Mouse (Mus musculus): Measurements from ENCODE around the gene Gne. TPM values are rescaled to one million over a fixed set of nuclear protein-coding genes. Genes with fewer than 3 reads are reported as not detected.

The Gne gene
- not detected in 2 replicates for polyA plus RNA-seq (2012; ENCODE audit: insufficient read depth, insufficient read length, low replicate concordance, missing spikeins)

DNA sequence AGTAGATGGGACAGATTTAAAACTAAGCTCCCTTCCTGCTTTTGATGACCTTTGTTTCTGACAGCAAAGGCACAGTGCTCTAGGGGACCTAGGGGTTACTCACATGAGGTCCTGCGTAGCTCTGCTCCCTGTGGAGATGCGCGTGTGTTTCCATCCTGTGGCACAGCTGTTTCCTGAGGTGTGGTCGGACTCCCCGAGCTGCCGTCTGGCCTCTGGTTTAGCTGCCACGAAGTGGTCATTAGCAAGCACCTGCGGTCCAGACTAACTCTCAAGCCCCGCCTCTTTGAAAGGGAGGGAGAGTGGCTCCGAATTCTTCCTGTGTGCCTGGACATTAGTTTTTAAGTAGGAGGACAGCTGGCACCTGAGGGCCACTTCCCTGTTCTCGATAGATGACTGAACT is at the start of gene Gne:
Gene Gne, minus strand, starts transcription at position 233 of the 400 bp plus-strand sequence.
- no peak for TF ChIP-seq CTCF (IDR thresholded peaks at IDR 0.05; ENCODE audit: insufficient read depth, low read depth, low read length)
- no peak for TF ChIP-seq POLR2A (IDR thresholded peaks at IDR 0.05; ENCODE audit: insufficient read depth, low read depth, low read length)
- Histone ChIP-seq H3K27ac (ENCODE audit: insufficient read depth, low read depth, low read length) (no peak within 1 kb of the TSS), H3K4me3 (ENCODE audit: insufficient read depth, low read depth, low read length) (no peak within 1 kb of the TSS), H3K4me1 (ENCODE audit: control insufficient read depth, insufficient read depth, low read length) (peaks cover 3% of the 10 kb centered on the region; the same call in 1 of the 2 replicates)
- 16% methylated on average over 11 of the region's 11 CpGs for WGBS

DNA sequence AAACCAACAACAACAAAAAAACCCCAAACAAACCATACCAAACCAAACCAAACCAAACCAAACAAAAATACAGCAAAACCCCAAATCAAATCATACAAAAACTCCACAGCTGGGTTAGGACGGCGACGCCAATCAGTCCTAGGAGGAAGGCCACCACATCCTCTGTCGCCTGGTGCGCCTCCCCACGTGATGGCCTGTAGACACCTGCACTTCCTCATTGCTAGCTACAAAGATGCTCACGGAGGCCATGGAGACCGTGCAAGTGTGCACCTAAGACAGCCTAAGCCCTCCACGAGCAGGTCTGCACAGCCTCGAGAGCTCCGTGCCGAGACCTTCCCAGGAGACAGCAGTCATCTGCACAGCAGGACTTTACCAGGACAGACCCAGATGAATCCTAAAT is 42.8 kb upstream of the Gne start:
- Histone ChIP-seq H3K4me1 (ENCODE audit: control insufficient read depth, insufficient read depth, low read length) (no peaks in the 10 kb centered on the region), H3K27ac (ENCODE audit: insufficient read depth, low read depth, low read length) (no peak overlapping the region), H3K4me3 (ENCODE audit: insufficient read depth, low read depth, low read length) (no peak overlapping the region)
- TF ChIP-seq POLR2A (IDR thresholded peaks at IDR 0.05; ENCODE audit: insufficient read depth, low read depth, low read length) (no peak), CTCF (IDR thresholded peaks at IDR 0.05; ENCODE audit: insufficient read depth, low read depth, low read length) (no peak)
- WGBS = 95% methylated on average over 12 of the region's 12 CpGs

DNA sequence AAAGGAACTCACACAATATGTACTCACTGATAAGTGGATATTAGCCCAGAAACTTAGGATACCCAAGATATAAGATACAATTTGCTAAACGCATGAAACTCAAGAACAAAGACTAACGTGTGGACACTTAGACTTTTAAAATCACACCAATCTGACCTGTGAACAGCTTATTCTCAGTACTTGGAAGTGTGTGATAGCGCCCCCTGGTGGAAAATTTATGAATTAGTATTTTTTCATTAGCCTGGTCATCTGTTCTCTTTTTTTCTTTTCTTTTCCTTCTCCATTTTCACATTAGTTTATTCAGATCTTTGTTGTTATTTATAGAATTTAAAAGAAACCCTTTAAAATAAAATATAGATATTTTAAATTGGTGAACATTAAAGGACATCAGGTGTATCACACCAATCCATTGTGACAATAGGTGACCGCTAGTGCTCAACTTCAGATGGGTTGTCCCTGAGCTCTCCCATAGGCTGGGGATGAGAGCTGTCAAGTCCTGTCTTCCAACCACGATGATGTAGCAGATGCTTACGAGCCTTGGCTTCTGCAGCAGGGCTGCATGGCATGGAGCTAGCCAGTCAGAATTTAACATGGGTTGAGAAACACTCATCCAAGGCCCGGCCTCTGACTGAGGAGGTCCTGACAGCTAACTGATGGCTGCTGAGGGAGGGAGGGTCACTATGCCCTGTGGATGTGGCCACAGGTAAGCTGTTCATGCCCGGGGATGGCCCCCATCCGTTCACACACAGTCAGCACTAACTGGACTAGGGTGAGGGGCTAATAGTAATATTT is 35.6 kb upstream of the Gne start:
- TF ChIP-seq POLR2A (IDR thresholded peaks at IDR 0.05; ENCODE audit: insufficient read depth, low read depth, low read length) (no peak), CTCF (IDR thresholded peaks at IDR 0.05; ENCODE audit: insufficient read depth, low read depth, low read length) (no peak)
- 51% methylated on average over 9 of the region's 9 CpGs for WGBS
- H3K4me1 ChIP-seq (ENCODE audit: control insufficient read depth, insufficient read depth, low read length) = no peaks in the 10 kb centered on the region

DNA sequence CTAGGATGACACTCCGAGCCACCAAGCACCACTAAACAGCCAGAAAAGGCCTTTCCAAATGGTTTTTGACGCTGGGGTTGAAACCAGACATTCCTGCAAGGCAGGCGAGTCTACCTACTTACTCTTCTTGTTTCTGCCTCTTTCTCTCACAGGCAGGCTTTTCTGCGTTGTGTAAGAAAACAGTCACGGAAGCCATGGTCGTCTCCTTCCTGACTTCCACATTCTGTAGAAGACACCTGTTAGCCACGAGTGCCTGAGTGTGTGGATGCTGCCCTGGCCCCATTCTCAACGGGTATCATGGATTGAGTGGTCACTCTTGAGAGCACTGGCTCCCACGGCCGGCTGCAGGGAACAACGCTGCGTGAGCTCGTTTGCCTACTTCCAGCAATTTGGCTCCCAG is 31.1 kb upstream of the Gne start:
- no peak overlapping the region for H3K4me3 ChIP-seq (ENCODE audit: insufficient read depth, low read depth, low read length)
- H3K4me1 ChIP-seq (ENCODE audit: control insufficient read depth, insufficient read depth, low read length) = peaks cover 6% of the 10 kb centered on the region
- WGBS = 91% methylated on average over 13 of the region's 13 CpGs
- H3K27ac ChIP-seq (ENCODE audit: insufficient read depth, low read depth, low read length) = no peak overlapping the region
- TF ChIP-seq CTCF (IDR thresholded peaks at IDR 0.05; ENCODE audit: insufficient read depth, low read depth, low read length) = no peak
- TF ChIP-seq POLR2A (IDR thresholded peaks at IDR 0.05; ENCODE audit: insufficient read depth, low read depth, low read length) = no peak

More for the DNA sequence above, 35.6 kb upstream of the Gne start:
- Histone ChIP-seq H3K4me3 (ENCODE audit: insufficient read depth, low read depth, low read length) (no peak overlapping the region), H3K27ac (ENCODE audit: insufficient read depth, low read depth, low read length) (no peak overlapping the region)

DNA sequence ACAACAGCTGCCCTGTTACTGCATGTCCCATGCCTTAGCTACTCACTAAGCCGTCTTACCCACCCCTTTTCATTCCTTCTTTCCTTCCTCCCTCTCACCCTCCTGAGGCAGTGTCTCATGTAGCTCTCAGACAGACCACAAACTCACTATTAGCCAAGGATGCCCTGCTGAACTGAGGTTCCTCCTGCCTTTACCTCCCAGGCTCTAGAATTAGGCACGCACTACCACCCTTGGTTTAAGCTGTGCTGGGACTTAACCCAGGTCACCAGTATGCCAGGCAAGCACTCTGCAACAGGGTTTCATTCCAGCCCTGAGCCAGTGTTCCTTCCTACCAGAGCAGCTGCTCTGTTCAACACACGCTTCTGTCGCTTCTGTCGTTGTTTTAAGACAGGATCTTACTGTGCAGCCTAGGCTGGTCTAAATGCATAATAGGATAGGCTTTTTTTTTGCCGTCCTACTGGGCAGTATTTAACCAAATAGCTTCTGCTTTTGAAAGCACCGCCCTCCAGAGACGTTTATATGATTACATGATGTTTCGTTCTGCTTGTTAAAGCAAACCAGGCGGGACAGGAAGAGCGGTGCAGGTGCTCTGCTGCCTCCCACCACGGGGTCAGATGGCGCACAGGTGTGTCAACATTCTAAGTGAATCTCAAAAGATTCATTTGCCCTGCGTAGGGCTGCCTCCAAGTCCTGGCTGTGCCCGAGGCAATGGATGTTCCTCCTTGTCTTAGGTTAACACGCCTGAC is 29.6 kb upstream of the Gne start:
- WGBS = 29% methylated on average over 16 of the region's 16 CpGs
- H3K4me3 ChIP-seq (ENCODE audit: insufficient read depth, low read depth, low read length) = no peak overlapping the region

DNA sequence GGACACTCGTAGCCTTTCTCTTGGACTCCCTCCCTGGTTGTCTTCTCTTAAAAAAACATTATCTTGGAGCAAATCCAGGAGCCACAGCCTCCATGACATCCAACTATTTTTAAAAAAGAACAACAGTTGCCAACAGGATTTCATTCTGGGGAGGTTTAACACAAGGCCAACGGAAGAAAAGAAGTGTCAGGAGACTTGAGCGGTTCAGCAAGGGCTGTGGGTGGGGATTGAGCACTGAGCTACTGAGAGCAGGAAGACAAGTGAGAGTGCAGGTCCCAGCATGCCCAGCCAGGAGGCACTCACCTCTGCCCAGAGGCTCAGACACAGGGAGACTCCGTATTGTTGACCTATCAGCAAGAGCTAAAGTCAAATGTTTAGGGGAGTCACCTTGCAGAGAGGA is 28.8 kb upstream of the Gne start:
- TF ChIP-seq CTCF (IDR thresholded peaks at IDR 0.05; ENCODE audit: insufficient read depth, low read depth, low read length) (no peak), POLR2A (IDR thresholded peaks at IDR 0.05; ENCODE audit: insufficient read depth, low read depth, low read length) (no peak)
- no peak overlapping the region for H3K27ac ChIP-seq (ENCODE audit: insufficient read depth, low read depth, low read length)
- WGBS = 27% methylated on average over 4 of the region's 4 CpGs
- no peak overlapping the region for H3K4me3 ChIP-seq (ENCODE audit: insufficient read depth, low read depth, low read length)
- peaks cover 6% of the 10 kb centered on the region for H3K4me1 ChIP-seq (ENCODE audit: control insufficient read depth, insufficient read depth, low read length)

More for the DNA sequence above, 29.6 kb upstream of the Gne start:
- TF ChIP-seq POLR2A (IDR thresholded peaks at IDR 0.05; ENCODE audit: insufficient read depth, low read depth, low read length) (no peak), CTCF (IDR thresholded peaks at IDR 0.05; ENCODE audit: insufficient read depth, low read depth, low read length) (no peak)
- H3K4me1 ChIP-seq (ENCODE audit: control insufficient read depth, insufficient read depth, low read length) = peaks cover 6% of the 10 kb centered on the region
- no peak overlapping the region for H3K27ac ChIP-seq (ENCODE audit: insufficient read depth, low read depth, low read length)

DNA sequence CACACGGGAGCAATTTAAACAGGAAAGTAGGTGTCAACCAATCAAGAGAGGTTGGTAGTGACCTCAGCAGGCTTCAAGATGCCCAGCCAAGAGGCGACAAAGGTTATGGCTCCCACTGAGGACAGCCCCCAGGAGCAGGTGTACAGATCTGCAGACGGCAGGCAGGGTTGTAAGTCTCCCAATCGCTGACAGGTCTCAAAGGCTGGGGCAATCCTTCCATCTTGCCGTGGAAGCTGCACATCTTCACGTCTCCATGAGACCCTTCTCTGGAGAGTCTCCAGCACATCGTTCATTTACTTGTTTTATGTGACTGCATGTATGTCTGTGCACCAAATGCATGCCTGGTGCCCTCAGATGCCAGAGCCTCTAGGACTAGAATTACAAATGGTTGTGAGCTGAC is 26.8 kb upstream of the Gne start:
- TF ChIP-seq POLR2A (IDR thresholded peaks at IDR 0.05; ENCODE audit: insufficient read depth, low read depth, low read length) (no peak), CTCF (IDR thresholded peaks at IDR 0.05; ENCODE audit: insufficient read depth, low read depth, low read length) (no peak)
- H3K4me3 ChIP-seq (ENCODE audit: insufficient read depth, low read depth, low read length) = no peak overlapping the region
- 87% methylated on average over 7 of the region's 7 CpGs for WGBS

DNA sequence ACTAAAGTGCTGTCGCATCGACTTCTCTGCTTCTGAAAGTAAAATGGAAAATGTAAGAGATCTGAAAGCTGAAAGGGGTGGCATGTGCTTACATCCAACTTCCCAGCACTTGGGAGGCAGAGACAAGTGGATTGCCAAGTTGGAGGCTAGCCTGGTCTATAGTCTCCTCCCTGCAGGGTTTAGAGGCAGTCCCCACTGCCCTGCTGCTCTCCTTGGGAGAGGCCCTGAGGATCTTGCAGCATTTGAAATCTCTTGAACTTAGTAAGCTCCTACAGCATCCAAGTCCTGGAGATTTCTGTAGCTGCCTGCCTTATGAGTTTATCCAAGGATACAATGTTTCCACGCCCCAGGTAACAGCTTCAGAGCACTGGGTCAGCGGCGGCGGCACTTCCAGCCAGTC is 24.3 kb upstream of the Gne start:
- 93% methylated on average over 6 of the region's 6 CpGs for WGBS
- TF ChIP-seq CTCF (IDR thresholded peaks at IDR 0.05; ENCODE audit: insufficient read depth, low read depth, low read length) (no peak), POLR2A (IDR thresholded peaks at IDR 0.05; ENCODE audit: insufficient read depth, low read depth, low read length) (no peak)
- no peak overlapping the region for H3K4me3 ChIP-seq (ENCODE audit: insufficient read depth, low read depth, low read length)
- no peak overlapping the region for H3K27ac ChIP-seq (ENCODE audit: insufficient read depth, low read depth, low read length)
- peaks cover 9% of the 10 kb centered on the region for H3K4me1 ChIP-seq (ENCODE audit: control insufficient read depth, insufficient read depth, low read length)

More for the DNA sequence above, 26.8 kb upstream of the Gne start:
- Histone ChIP-seq H3K27ac (ENCODE audit: insufficient read depth, low read depth, low read length) (no peak overlapping the region), H3K4me1 (ENCODE audit: control insufficient read depth, insufficient read depth, low read length) (peaks cover 13% of the 10 kb centered on the region)

DNA sequence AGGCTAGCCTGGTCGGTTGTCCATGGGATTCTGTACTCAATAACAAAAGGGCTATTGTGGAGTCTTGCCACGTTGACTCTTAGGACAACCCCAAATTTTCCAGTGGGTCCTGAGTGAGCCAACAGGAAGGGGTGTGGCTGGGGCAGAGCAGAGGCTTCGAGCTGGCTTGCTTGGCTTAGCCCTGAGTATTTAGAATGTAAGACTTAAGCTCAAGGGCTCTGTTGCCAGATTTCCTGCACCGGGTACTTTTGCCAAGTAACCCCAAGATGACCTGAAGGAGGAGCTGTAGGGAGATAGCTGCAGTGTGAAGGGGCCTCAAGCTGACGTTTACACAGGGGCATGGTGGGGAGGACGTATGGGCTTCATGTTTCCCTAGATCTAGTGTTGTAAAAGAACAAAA is 23.4 kb upstream of the Gne start:
- Histone ChIP-seq H3K27ac (ENCODE audit: insufficient read depth, low read depth, low read length) (no peak overlapping the region), H3K4me3 (ENCODE audit: insufficient read depth, low read depth, low read length) (no peak overlapping the region), H3K4me1 (ENCODE audit: control insufficient read depth, insufficient read depth, low read length) (peaks cover 7% of the 10 kb centered on the region; the same call in 1 of the 2 replicates)
- TF ChIP-seq POLR2A (IDR thresholded peaks at IDR 0.05; ENCODE audit: insufficient read depth, low read depth, low read length) (no peak), CTCF (IDR thresholded peaks at IDR 0.05; ENCODE audit: insufficient read depth, low read depth, low read length) (no peak)
- WGBS = 51% methylated on average over 6 of the region's 6 CpGs

All from olfactory bulb, adult 2 months (tissue).